Mouse (Mus musculus) midbrain, embryonic 14.5 days (tissue): Measurements from ENCODE around the gene Hlcs. TPM values are rescaled to one million over a fixed set of nuclear protein-coding genes. Genes with fewer than 3 reads are reported as not detected.

Experiments used
- ATAC-seq: fragments of 200-750 bp; cut with Nextera tagmentation; 2 replicates; pipeline ENCODE4 v1.8.0; 2017; ENCODE audit warnings: moderate number of reproducible peaks, moderate library complexity; ENCODE audit not compliant: low FRiP score, low TSS enrichment
- DNase-seq: peaks from one replicate; pipeline ENCODE4 v3.0.0-alpha.2; 2015
- H3K27ac ChIP-seq: fragments of 300-500 bp; sonication (generic); replicated peaks from 2 replicates; pipeline ENCODE4 v1.5.1; 2014; ENCODE audit warnings: mild to moderate bottlenecking, low read depth, low read length, moderate library complexity
- H3K27me3 ChIP-seq: fragments of 300-500 bp; sonication (generic); 2 replicates; pipeline ENCODE4 v1.6.1; 2014; ENCODE audit warnings: low read length, control low read depth, mixed read lengths; ENCODE audit not compliant: control insufficient read depth, insufficient read depth
- H3K36me3 ChIP-seq: fragments of 300-500 bp; sonication (generic); 2 replicates; pipeline ENCODE4 v1.6.1; 2014; ENCODE audit warnings: low read length, control low read depth; ENCODE audit not compliant: control insufficient read depth, insufficient read depth
- H3K4me1 ChIP-seq: fragments of 300-500 bp; sonication (generic); 2 replicates; pipeline ENCODE4 v1.6.1; 2014; ENCODE audit warnings: mild to moderate bottlenecking, antibody characterized with exemption, low read length, control low read depth; ENCODE audit not compliant: control insufficient read depth, insufficient read depth
- H3K4me2 ChIP-seq: fragments of 300-500 bp; sonication (generic); 2 replicates; pipeline ENCODE4 v1.6.1; 2014; ENCODE audit warnings: mild to moderate bottlenecking, low read length, moderate library complexity
- H3K4me3 ChIP-seq: fragments of 300-500 bp; sonication (generic); replicated peaks from 2 replicates; pipeline ENCODE4 v1.5.1; 2014; ENCODE audit warnings: low read depth, low read length
- H3K9ac ChIP-seq: fragments of 300-500 bp; sonication (generic); replicated peaks from 2 replicates; pipeline ENCODE4 v1.6.1; 2014; ENCODE audit warnings: mild to moderate bottlenecking, low read length, moderate library complexity
- H3K9me3 ChIP-seq: fragments of 300-500 bp; sonication (generic); 2 replicates; pipeline ENCODE4 v1.6.1; 2016; ENCODE audit warnings: low read length, control low read depth, mixed read lengths; ENCODE audit not compliant: control insufficient read depth
- WGBS: fragments of 180-500 bp; shearing (Covaris S2); extraction: QIAGEN DNeasy Blood & Tissue Kit; methylation state at CpG from one replicate; pipeline ENCODE4 v1.1.7; 2014; 5-methylcytosine and 5-hydroxymethylcytosine counted together
- polyA plus RNA-seq: library from polyadenylated mRNA; unstranded; fragments of >200 nt; fragmentation: Nextera tagmentation; extraction: Ambion mirVana; gene quantifications from 2 replicates; pipeline ENCODE4 v1.2.1, GENCODE M21; 2014

The Hlcs gene
- polyA plus RNA-seq, 1 experiment from 2014 or later, result 7.2 TPM

- H3K36me3 ChIP-seq, result no peaks in the 10 kb centered on the region
- peak overlapping the region; percentile 99 for H3K4me2 ChIP-seq
- peak overlapping the region; percentile 58 for H3K27ac ChIP-seq
- H3K9me3 ChIP-seq, result no peaks in the 10 kb centered on the region
- peak overlapping the region; percentile 81 for H3K4me3 ChIP-seq
- peak overlapping the region; percentile 83 for H3K9ac ChIP-seq
- no peaks in the 10 kb centered on the region for H3K27me3 ChIP-seq
- DNase-seq, result peak; percentile 41
- 13% methylated on average over 39 of the region's 39 CpGs for WGBS
- ATAC-seq, result no peak; the same call in 1 of the 2 replicates
- H3K4me1 ChIP-seq, result 0 out of 2 replicates have a peak, but pooled peaks cover 5% of the 10 kb centered on the region
Observed at GRCm38 (mm10) chr16:94289138-94290072, 24.0 kb downstream of the Hlcs start.

- Histone ChIP-seq H3K9ac (no peak overlapping the region), H3K27me3 (no peaks in the 10 kb centered on the region), H3K4me3 (no peak overlapping the region), H3K4me1 (0 out of 2 replicates have a peak, but pooled peaks cover 5% of the 10 kb centered on the region), H3K9me3 (no peaks in the 10 kb centered on the region), H3K36me3 (no peaks in the 10 kb centered on the region), H3K27ac (no peak overlapping the region), H3K4me2 (no peak overlapping the region)
- WGBS, result 90% methylated on average over 9 of the region's 9 CpGs
- ATAC-seq (no peak), DNase-seq (no peak)
Observed at GRCm38 (mm10) chr16:94287826-94288225, 25.5 kb downstream of the Hlcs start.

- no peak overlapping the region for H3K4me3 ChIP-seq
- no peaks in the 10 kb centered on the region for H3K27me3 ChIP-seq
- H3K9ac ChIP-seq, result no peak overlapping the region
- peaks cover 5% of the 10 kb centered on the region; the same call in 1 of the 2 replicates for H3K36me3 ChIP-seq
- H3K4me2 ChIP-seq, result no peak overlapping the region
- WGBS, result 93% methylated on average over 3 of the region's 3 CpGs
- no peak for DNase-seq
- 0 out of 2 replicates have a peak, but pooled peaks cover 1% of the 10 kb centered on the region for H3K4me1 ChIP-seq
- ATAC-seq, result no peak
- H3K27ac ChIP-seq, result no peak overlapping the region
- H3K9me3 ChIP-seq, result no peaks in the 10 kb centered on the region
Observed at GRCm38 (mm10) chr16:94283972-94284371, 29.4 kb downstream of the Hlcs start.

- Histone ChIP-seq H3K4me3 (no peak overlapping the region), H3K4me2 (no peak overlapping the region), H3K27ac (no peak overlapping the region), H3K4me1 (no peaks in the 10 kb centered on the region), H3K36me3 (peaks cover 4% of the 10 kb centered on the region; the same call in 1 of the 2 replicates), H3K9ac (no peak overlapping the region), H3K27me3 (no peaks in the 10 kb centered on the region), H3K9me3 (no peaks in the 10 kb centered on the region)
- WGBS, result 86% methylated on average over 6 of the region's 6 CpGs
- DNase-seq, result no peak
- ATAC-seq, result no peak
Observed at GRCm38 (mm10) chr16:94270826-94271225, 42.5 kb downstream of the Hlcs start.

GRCm38 (mm10) chr16:94269635-94270034 lies 43.7 kb downstream of the Hlcs start:
- Histone ChIP-seq H3K27me3 (no peaks in the 10 kb centered on the region), H3K36me3 (peaks cover 4% of the 10 kb centered on the region; the same call in 1 of the 2 replicates), H3K4me3 (no peak overlapping the region), H3K4me1 (no peaks in the 10 kb centered on the region), H3K9me3 (no peaks in the 10 kb centered on the region), H3K9ac (0 out of 2 replicates have a peak overlapping the region, but pooled peaks have one; percentile 34), H3K27ac (no peak overlapping the region), H3K4me2 (peak overlapping the region; percentile 45)
- ATAC-seq (peak; percentile 62), DNase-seq (peak; percentile 97)
- 2% methylated on average over 9 of the region's 9 CpGs for WGBS

GRCm38 (mm10) chr16:94268205-94268604 lies 45.2 kb downstream of the Hlcs start:
- H3K27ac ChIP-seq, result no peak overlapping the region
- H3K9ac ChIP-seq, result no peak overlapping the region
- ATAC-seq (no peak), DNase-seq (no peak)
- H3K4me2 ChIP-seq, result no peak overlapping the region
- H3K4me3 ChIP-seq, result no peak overlapping the region
- 95% methylated on average over 14 of the region's 14 CpGs for WGBS
- no peaks in the 10 kb centered on the region for H3K4me1 ChIP-seq
- H3K9me3 ChIP-seq, result no peaks in the 10 kb centered on the region
- H3K36me3 ChIP-seq, result peaks cover 4% of the 10 kb centered on the region; the same call in 1 of the 2 replicates
- no peaks in the 10 kb centered on the region for H3K27me3 ChIP-seq

GRCm38 (mm10) chr16:94264611-94265010 lies 48.8 kb downstream of the Hlcs start:
- Histone ChIP-seq H3K4me2 (no peak overlapping the region), H3K9ac (no peak overlapping the region), H3K27me3 (no peaks in the 10 kb centered on the region), H3K9me3 (no peaks in the 10 kb centered on the region), H3K27ac (no peak overlapping the region), H3K4me1 (no peaks in the 10 kb centered on the region), H3K4me3 (no peak overlapping the region), H3K36me3 (peaks cover 4% of the 10 kb centered on the region; the same call in 1 of the 2 replicates)
- DNase-seq, result no peak
- 89% methylated on average over 6 of the region's 6 CpGs for WGBS
- ATAC-seq, result no peak

GRCm38 (mm10) chr16:94262501-94262900 lies 50.9 kb downstream of the Hlcs start:
- WGBS, result 93% methylated on average over 19 of the region's 19 CpGs
- no peaks in the 10 kb centered on the region for H3K27me3 ChIP-seq
- ATAC-seq (no peak), DNase-seq (no peak)
- no peak overlapping the region for H3K4me3 ChIP-seq
- H3K4me2 ChIP-seq, result no peak overlapping the region
- H3K9me3 ChIP-seq, result no peaks in the 10 kb centered on the region
- no peaks in the 10 kb centered on the region for H3K4me1 ChIP-seq
- no peak overlapping the region for H3K27ac ChIP-seq
- no peaks in the 10 kb centered on the region; the same call in 1 of the 2 replicates for H3K36me3 ChIP-seq
- H3K9ac ChIP-seq, result no peak overlapping the region
